Mouse (Mus musculus) E14TG2a.4 (cell line): Measurements from ENCODE around the gene Cldn3.

Source experiments
- H3K27me3 ChIP-seq: 2 replicates; pipeline ENCODE4 v1.6.1; 2014; ENCODE audit warnings: low read length, control low read depth; ENCODE audit not compliant: insufficient read depth
- H3K36me3 ChIP-seq: 2 replicates; pipeline ENCODE4 v1.6.1; 2014; ENCODE audit warnings: low read length, control low read depth; ENCODE audit not compliant: insufficient read depth
- H3K4me1 ChIP-seq: replicated peaks from 2 replicates; pipeline ENCODE4 v1.6.1; 2014; ENCODE audit warnings: low read depth, low read length, control low read depth
- H3K4me3 ChIP-seq: replicated peaks from 2 replicates; pipeline ENCODE4 v1.5.1; 2014; ENCODE audit warnings: mild to moderate bottlenecking, low read length
- H3K9me3 ChIP-seq: 2 replicates; pipeline ENCODE4 v1.6.1; 2014; ENCODE audit warnings: low read length, control low read depth
- CTCF ChIP-seq: conservative IDR thresholded peaks from 2 replicates; pipeline ENCODE4 v1.5.1; 2014; ENCODE audit warnings: low read length
- NANOG ChIP-seq: IDR thresholded peaks from 2 replicates; pipeline ENCODE4 v1.6.1; 2014; ENCODE audit warnings: borderline replicate concordance, low read length, mixed read lengths
- POU5F1 ChIP-seq: IDR thresholded peaks from 2 replicates; pipeline ENCODE4 v1.6.1; 2014; ENCODE audit warnings: low read length, borderline replicate concordance

Cldn3 gene

DNA sequence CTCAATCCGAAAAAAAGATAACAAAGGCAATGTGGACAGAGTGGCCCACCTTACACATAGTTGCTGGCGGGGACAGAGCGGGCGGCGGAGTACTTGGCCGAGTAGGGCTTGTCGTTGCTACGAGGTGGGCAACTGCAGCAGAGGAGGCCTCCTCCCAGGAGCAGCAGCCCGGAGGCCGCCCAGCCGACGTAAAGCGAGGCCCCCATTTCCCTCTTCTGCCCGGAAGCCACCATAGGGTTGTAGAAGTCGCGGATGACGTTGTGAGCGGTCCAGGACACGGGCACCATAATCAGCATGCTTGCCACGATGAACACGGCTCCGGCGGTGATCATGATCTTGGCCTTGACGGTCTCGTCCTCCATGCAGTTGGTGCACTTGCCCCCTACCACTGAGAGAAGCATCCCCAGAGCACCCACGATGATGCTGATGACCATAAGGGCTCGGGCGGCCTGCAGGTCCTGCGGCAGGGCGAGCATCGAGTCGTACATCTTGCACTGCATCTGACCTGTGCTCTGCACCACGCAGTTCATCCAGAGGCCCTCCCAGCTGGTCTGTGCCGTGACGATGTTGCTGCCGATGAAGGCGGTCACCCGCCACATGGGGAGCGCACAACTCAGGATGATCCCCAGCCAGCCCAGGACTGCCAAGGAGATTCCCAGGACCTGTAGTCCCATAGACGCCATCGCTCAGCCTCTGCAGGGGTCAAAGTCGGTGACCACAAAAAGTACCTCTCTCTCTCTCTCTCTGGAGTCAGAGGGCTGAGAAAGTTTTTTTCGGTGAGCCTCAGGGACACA, 39.8 kb upstream of the Cldn3 start:
- TF ChIP-seq CTCF (no peak), POU5F1 (no peak), NANOG (no peak)
- H3K4me3 ChIP-seq: peak overlapping the region; percentile 93
- no peaks in the 10 kb centered on the region for H3K27me3 ChIP-seq
- H3K4me1 ChIP-seq: peaks cover 83% of the 10 kb centered on the region
- H3K36me3 ChIP-seq: peaks cover 18% of the 10 kb centered on the region
- H3K9me3 ChIP-seq: no peaks in the 10 kb centered on the region

DNA sequence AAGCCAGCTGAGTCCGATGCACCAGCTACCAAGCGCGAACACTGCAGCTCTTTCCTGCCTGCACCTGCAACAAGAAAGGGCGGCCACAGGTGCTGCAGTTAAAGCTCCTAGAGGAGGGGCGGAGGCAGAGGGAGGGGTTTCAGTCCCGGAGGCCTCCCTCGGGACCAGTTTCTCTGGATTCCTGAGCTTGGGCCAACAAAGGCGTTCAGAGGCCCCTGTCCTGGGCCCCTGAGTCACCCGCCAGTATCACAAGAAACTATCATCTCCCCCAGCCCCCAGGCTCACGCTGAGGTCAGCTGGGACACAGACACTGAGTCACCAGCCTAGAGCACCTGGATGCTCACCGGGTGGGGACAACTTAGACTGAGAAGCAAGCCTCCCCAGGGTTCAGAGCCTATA, 39.2 kb upstream of the Cldn3 start, which contains the start of gene Cldn4:
Gene Cldn4 (minus strand): TSS at position 78 of the 399 bp plus-strand sequence.
- Histone ChIP-seq H3K4me1 (peaks cover 83% of the 10 kb centered on the region), H3K36me3 (peaks cover 16% of the 10 kb centered on the region; the same call in 1 of the 2 replicates), H3K9me3 (no peaks in the 10 kb centered on the region), H3K27me3 (no peaks in the 10 kb centered on the region), H3K4me3 (peak within 1 kb of the TSS; percentile 93)
- TF ChIP-seq POU5F1: no peak
- TF ChIP-seq NANOG: no peak
- no peak for TF ChIP-seq CTCF

DNA sequence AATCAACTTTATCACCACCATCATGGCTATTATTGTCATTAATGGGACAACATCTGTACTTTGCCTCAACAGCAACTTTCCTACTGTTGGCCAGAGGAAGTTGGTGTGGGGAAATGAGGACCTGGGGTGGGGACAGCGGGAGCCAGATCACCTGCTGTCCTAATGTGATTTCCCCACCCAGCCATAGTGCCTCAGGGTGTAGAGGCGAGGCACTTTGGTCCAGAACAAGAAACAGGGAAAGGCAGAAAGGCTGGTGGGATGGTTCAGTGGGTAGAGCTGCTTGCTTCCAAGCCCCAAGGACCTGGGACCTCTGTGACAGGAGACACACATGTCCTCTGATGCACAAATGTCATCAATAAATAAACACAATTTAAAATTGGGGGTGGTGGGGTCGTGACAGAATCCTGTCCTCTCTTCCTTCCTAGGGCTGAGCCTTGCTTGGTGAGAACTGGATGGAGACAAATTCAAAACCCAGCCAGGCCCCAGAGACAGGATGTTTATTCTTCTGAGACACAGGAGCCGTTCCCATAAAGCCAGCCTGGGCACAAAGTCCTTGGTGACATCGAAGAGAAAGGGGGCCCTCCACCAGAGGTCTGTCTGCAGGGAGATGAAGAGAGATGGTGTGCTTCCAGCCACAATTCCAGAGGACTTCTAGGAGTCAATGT, 38.5 kb upstream of the Cldn3 start:
- TF ChIP-seq NANOG (no peak), CTCF (no peak), POU5F1 (no peak)
- peaks cover 81% of the 10 kb centered on the region for H3K4me1 ChIP-seq
- H3K36me3 ChIP-seq: peaks cover 16% of the 10 kb centered on the region; the same call in 1 of the 2 replicates
- peak overlapping the region; percentile 93 for H3K4me3 ChIP-seq
- no peaks in the 10 kb centered on the region for H3K27me3 ChIP-seq
- H3K9me3 ChIP-seq: no peaks in the 10 kb centered on the region

DNA sequence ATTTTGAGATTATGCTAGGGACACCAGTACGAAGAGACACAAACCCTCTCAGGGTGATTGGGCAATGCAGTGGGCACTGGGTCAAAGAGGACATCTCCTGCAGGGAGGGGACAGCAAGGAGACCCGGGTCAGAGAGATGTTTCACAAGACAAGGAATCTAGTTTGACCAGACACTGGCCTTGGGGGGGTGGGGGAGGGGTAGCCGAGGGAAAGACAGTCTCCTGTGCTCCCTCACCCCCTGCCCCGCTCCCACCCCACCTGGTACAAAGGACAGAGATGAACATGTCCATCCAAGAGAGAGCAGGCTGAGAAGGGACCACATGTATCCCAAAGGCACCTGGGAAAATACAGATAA, 38.0 kb upstream of the Cldn3 start:
- TF ChIP-seq POU5F1: no peak
- TF ChIP-seq CTCF: no peak
- no peak for TF ChIP-seq NANOG
- Histone ChIP-seq H3K9me3 (no peaks in the 10 kb centered on the region), H3K27me3 (no peaks in the 10 kb centered on the region), H3K4me1 (peaks cover 81% of the 10 kb centered on the region), H3K36me3 (peaks cover 16% of the 10 kb centered on the region; the same call in 1 of the 2 replicates), H3K4me3 (peak overlapping the region; percentile 93; the same call in 1 of the 2 replicates)

DNA sequence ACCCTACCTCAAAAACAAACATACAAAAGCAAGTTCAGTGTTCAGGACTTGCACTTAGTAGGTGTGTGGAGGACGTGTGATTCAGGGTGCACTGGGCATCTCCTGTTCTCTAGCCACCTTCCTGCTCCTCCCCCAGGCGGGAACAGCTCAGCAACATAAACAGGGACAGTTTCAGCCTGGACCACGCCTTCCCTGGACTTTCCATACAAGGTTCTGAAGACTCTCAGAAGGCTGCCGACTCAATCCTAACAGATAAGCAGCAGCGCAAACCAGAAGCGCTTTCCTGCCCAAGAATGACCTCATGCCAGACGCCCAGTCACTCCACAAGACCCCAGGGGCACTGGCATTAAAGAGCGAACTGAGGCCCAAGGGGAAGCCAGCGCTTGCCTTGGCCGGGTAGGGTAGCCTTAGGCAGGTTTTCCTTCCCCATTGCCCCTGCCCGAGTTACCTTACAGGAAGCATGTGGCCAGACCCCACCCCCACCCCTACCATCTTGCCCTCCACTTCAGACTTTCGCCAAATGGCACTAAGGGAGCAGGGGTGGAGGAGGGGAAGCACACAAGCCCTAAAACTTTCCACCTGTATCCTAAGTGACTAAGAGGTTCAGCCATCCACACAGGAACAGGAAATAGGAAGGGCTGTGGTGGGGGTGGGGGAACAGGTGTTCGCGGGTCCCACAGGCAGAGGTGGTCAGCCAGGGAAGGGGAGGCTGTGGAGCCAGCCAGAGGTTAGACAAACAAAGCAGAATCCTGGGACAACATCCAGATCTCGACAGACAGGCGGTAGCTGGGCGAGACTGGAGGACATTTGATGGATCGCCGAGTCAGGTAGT, 34.7 kb upstream of the Cldn3 start:
- Histone ChIP-seq H3K4me1 (peaks cover 84% of the 10 kb centered on the region), H3K9me3 (no peaks in the 10 kb centered on the region), H3K27me3 (no peaks in the 10 kb centered on the region), H3K4me3 (peak overlapping the region; percentile 75), H3K36me3 (no peaks in the 10 kb centered on the region)
- TF ChIP-seq NANOG: no peak

DNA sequence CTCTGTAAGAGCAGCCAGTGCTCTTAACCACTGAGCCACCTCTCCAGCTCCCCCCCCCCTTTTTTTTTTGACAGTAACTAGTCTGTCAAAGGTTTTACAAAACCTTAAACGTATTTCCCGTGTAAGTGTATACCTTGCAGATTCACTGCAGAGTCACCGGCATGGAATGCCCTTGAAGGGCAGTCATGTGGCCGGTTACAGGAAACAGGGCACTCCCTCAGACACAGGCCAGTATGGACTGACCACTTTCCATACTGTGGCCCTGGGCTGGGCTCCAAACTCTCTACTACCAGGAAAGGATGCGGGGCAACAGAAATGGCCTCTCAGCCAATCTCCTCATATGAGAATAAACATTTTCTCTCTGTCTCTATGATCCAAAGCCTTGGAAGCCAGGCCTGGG, 30.5 kb upstream of the Cldn3 start:
- no peaks in the 10 kb centered on the region for H3K27me3 ChIP-seq
- TF ChIP-seq NANOG (no peak), CTCF (no peak), POU5F1 (no peak)
- H3K4me1 ChIP-seq: peaks cover 80% of the 10 kb centered on the region
- no peaks in the 10 kb centered on the region for H3K36me3 ChIP-seq
- no peaks in the 10 kb centered on the region for H3K9me3 ChIP-seq
- no peak overlapping the region for H3K4me3 ChIP-seq

DNA sequence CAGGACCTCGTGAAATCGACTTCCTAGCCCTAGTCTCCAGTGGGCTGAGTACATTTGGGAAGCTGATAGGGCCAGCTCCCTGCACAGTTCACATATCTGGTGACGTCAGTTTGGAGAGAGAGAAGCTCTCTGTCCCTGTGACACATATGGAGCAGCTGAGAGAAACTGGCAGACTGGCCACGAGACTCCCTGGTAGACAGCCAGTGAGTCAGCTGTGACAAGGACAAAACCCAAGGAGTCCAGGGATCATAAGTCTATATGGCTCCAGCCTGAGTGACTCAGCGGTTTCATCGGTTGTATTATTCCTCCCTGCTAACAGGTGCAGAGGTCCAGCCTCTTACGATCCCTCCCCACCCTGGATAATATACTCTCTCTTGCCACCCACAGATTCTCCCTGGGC, 26.9 kb upstream of the Cldn3 start:
- peaks cover 73% of the 10 kb centered on the region for H3K4me1 ChIP-seq
- no peak for TF ChIP-seq POU5F1
- no peak for TF ChIP-seq CTCF
- no peak for TF ChIP-seq NANOG
- H3K27me3 ChIP-seq: no peaks in the 10 kb centered on the region
- H3K9me3 ChIP-seq: no peaks in the 10 kb centered on the region
- no peaks in the 10 kb centered on the region for H3K36me3 ChIP-seq
- no peak overlapping the region for H3K4me3 ChIP-seq

DNA sequence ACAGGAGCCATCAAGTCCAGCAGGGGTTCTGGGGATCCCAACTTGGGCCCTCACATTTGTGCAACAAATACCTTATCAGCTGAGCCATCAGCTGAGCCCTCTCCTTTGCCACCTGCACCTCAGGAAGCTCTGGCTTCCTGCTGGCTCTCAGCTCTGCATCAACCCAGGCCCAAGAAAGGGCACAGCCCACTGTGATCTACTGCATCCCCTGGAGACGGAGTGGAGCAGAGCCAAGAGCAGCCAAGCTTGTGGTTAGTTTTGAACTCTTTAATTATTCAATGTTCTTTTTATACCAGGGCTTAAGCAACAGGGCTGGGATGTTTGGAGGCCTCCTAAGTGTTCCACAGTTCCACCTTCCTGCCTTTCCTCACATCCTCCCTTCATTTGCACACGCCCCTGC, 25.6 kb upstream of the Cldn3 start:
- no peaks in the 10 kb centered on the region for H3K9me3 ChIP-seq
- TF ChIP-seq CTCF: no peak
- TF ChIP-seq POU5F1: no peak
- no peak for TF ChIP-seq NANOG
- no peak overlapping the region for H3K4me3 ChIP-seq
- peaks cover 71% of the 10 kb centered on the region for H3K4me1 ChIP-seq
- no peaks in the 10 kb centered on the region for H3K36me3 ChIP-seq
- no peaks in the 10 kb centered on the region for H3K27me3 ChIP-seq
